Comparison of ENCODE assay signal across 24 mouse cellular contexts in the genomic region with DNA sequence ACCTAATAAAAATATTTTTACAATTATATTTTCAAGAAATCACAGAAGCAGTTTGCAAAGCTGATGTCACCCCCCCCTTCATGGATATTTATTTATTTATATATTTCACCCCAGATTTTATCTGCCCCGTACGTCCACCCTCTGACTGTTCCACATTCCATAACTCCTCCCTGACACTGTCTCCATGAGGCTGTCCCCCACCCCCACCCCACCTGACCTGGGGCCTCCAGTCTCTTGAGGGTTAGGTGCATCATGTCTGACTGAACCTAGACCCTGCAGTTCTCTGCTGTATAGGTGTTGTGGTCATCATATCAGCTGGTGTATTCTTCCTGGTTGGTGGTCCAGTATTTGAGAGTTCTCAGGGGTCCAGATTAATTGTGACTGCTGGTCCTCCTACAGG.
"Had no signal": no experiment of that assay in that cellular context is flagged by ENCODE, and none has a peak within 500 bp of the region (broad histone marks: within the 10 kb centered on the region; RNA-seq: fewer than 3 reads in every experiment).

No protein-coding gene starts in this region.

- ATAC-seq: hindbrain, postnatal 0 days; intestine, embryonic 16.5 days; liver, embryonic 12.5 days had no signal

- H3K36me3 ChIP-seq: heart, embryonic 13.5 days; heart, embryonic 15.5 days; hindbrain, embryonic 12.5 days; limb, embryonic 13.5 days; limb, embryonic 15.5 days; liver, embryonic 12.5 days had no signal

- H3K4me1 ChIP-seq: heart, embryonic 13.5 days; heart, embryonic 15.5 days; hindbrain, embryonic 12.5 days; limb, embryonic 13.5 days; limb, embryonic 15.5 days; liver, embryonic 12.5 days had no signal

- H3K4me3 ChIP-seq: heart, adult 2 months; heart, embryonic 13.5 days; heart, embryonic 15.5 days; hindbrain, embryonic 12.5 days; limb, embryonic 13.5 days; limb, embryonic 15.5 days; liver, embryonic 12.5 days had no signal

- H3K9me3 ChIP-seq: heart, embryonic 13.5 days; heart, embryonic 15.5 days; hindbrain, embryonic 12.5 days; limb, embryonic 13.5 days; limb, embryonic 15.5 days; liver, embryonic 12.5 days had no signal

- H3K9ac ChIP-seq: heart, embryonic 13.5 days; heart, embryonic 15.5 days; hindbrain, embryonic 12.5 days; hindbrain, embryonic 14.5 days; limb, embryonic 13.5 days; limb, embryonic 15.5 days; liver, embryonic 12.5 days; liver, embryonic 14.5 days had no signal

- H3K27me3 ChIP-seq: heart, embryonic 13.5 days; heart, embryonic 15.5 days; hindbrain, embryonic 12.5 days; limb, embryonic 13.5 days; limb, embryonic 15.5 days; liver, embryonic 12.5 days had no signal

- DNase-seq: gastrocnemius, postnatal 14 days; gastrocnemius, postnatal 36 days; heart, adult 11 months; heart, adult 2 months; heart, postnatal 14 days; heart, postnatal 36 days; kidney, adult 11 months; kidney, adult 2 months; kidney, postnatal 14 days; kidney, postnatal 36 days; layer of hippocampus, adult 9-11 months; layer of hippocampus, postnatal 36 days; left cerebral cortex, postnatal 4 days had no signal

- H3K4me2 ChIP-seq: heart, embryonic 11.5 days; heart, embryonic 13.5 days; heart, embryonic 15.5 days; hindbrain, embryonic 12.5 days; hindbrain, embryonic 14.5 days; limb, embryonic 13.5 days; limb, embryonic 15.5 days; liver, embryonic 12.5 days had no signal

- H3K27ac ChIP-seq: heart, adult 2 months; heart, embryonic 13.5 days; heart, embryonic 15.5 days; hindbrain, embryonic 12.5 days; hindbrain, embryonic 14.5 days; hindbrain, postnatal 0 days; limb, embryonic 13.5 days; limb, embryonic 15.5 days; liver, embryonic 12.5 days; liver, embryonic 14.5 days had no signal
